Mouse (Mus musculus): ENCODE measurements around the gene Col4a1. TPM values are rescaled to one million over a fixed set of nuclear protein-coding genes. Genes with fewer than 3 reads are reported as not detected.

The Col4a1 gene
- polyA plus RNA-seq, 1 experiment from 2014 or later: 368 TPM

DNA sequence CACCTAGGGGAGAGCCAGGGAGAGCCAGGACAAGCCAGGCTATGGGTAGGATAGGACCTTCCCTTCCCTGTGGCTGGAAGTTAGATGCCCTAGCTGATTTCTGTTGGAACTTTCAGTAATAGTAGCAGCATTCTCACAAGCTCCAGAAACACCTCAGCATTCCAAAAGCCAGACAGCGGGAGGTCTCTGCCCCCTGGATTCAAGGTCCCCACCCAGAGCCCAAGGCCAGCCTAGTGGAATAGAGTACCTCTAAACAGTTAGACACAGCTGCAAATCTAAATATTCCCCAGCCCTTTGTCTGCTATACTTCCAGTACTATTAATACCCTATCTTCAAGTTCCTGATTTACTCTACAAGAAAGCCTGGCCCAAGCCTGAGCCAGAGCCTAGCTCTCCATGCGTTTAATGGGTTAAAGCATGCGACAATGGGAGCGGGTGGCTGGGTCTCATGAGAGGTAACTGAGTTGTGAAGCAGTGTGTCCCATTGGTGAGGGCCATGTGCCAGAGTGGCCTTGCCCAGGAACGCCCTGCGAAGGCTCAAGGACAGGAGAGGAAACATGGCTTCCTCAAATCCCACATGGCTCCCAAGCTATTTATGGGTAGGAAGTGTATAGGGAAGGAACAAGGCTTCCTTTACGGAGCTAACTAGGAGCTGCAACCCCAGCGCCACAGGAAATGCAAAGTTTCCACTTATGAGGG is 15.3 kb downstream of the Col4a1 start:
- Histone ChIP-seq H3K27ac (ENCODE audit: low read length) (peak overlapping the region; percentile 89), H3K9me3 (ENCODE audit: control insufficient read depth, low read length) (no peaks in the 10 kb centered on the region), H3K4me3 (ENCODE audit: low read length) (no peak overlapping the region), H3K27me3 (ENCODE audit: control insufficient read depth, insufficient read depth, low read depth, low read length) (no peaks in the 10 kb centered on the region), H3K4me2 (ENCODE audit: low read depth, low read length) (no peak overlapping the region), H3K36me3 (ENCODE audit: control insufficient read depth, insufficient read depth, low read length) (no peaks in the 10 kb centered on the region), H3K9ac (ENCODE audit: low read length) (no peak overlapping the region), H3K4me1 (replicated peaks; ENCODE audit: control insufficient read depth, insufficient read depth, low read length) (peaks cover 54% of the 10 kb centered on the region)
- peak; percentile 37 for ATAC-seq (ENCODE audit: low read depth)
- 66% methylated on average over 8 of the region's 8 CpGs for WGBS

DNA sequence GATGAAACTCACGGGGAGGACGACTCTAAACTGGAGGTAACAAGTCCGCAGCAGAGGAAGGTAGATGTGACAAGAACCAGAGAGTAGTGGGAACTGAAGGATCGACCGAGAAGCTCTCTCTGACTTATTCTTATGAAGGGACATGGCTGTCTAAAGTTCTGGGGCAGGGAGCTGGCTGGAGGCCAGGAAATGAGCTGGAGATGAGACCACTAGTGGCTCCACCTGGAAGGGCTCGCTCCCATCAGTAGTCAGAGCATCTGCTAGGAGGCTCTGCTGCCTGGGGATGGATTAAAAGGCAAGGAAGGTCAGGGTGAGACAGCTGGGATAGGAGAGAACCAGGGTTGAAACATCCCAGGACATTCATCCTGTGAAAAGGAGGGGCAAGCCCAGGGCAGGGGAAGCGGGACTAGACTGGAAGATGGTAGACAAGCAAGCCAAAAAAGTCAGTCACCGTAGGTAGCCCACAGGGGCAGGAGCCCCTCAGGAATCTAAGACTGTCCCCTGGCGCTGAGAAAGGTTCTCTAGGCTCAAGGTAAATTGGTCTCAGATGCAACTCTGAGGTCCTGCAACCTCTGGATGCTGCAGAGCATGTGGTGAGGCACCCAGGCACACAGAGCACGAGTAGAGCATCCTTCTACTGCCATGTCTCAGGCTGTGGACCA is 16.2 kb downstream of the Col4a1 start:
- H3K9ac ChIP-seq (ENCODE audit: low read length): no peak overlapping the region
- no peak overlapping the region for H3K4me2 ChIP-seq (ENCODE audit: low read depth, low read length)
- H3K27me3 ChIP-seq (ENCODE audit: control insufficient read depth, insufficient read depth, low read depth, low read length): no peaks in the 10 kb centered on the region
- H3K4me1 ChIP-seq (replicated peaks; ENCODE audit: control insufficient read depth, insufficient read depth, low read length): peaks cover 54% of the 10 kb centered on the region
- ATAC-seq (ENCODE audit: low read depth): no peak
- WGBS: 81% methylated on average over 10 of the region's 10 CpGs
- H3K9me3 ChIP-seq (ENCODE audit: control insufficient read depth, low read length): no peaks in the 10 kb centered on the region
- no peaks in the 10 kb centered on the region for H3K36me3 ChIP-seq (ENCODE audit: control insufficient read depth, insufficient read depth, low read length)
- no peak overlapping the region for H3K27ac ChIP-seq (ENCODE audit: low read length)
- H3K4me3 ChIP-seq (ENCODE audit: low read length): no peak overlapping the region

DNA sequence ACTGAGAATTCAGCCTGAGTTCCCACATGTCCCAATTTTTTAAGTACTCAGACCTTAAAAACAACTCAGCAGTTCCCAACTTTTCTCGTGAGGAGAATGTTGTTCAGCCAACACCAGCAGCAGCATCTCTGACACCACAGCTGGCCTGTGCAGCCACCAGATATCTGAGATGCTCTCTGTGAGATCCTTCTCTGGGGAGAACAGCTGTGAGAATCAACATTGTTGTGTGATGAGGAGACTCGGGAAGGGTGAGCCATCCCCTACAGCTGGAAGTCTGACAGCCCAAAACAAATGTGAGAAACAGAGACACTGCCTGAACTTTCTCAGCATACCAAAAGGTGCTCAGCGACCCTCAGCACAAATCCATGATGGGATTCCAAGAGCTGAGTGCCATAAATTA is 20.0 kb downstream of the Col4a1 start:
- Histone ChIP-seq H3K9ac (ENCODE audit: low read length) (no peak overlapping the region), H3K36me3 (ENCODE audit: control insufficient read depth, insufficient read depth, low read length) (no peaks in the 10 kb centered on the region), H3K27ac (ENCODE audit: low read length) (no peak overlapping the region), H3K9me3 (ENCODE audit: control insufficient read depth, low read length) (no peaks in the 10 kb centered on the region), H3K4me1 (replicated peaks; ENCODE audit: control insufficient read depth, insufficient read depth, low read length) (peaks cover 40% of the 10 kb centered on the region), H3K4me2 (ENCODE audit: low read depth, low read length) (no peak overlapping the region), H3K27me3 (ENCODE audit: control insufficient read depth, insufficient read depth, low read depth, low read length) (no peaks in the 10 kb centered on the region), H3K4me3 (ENCODE audit: low read length) (no peak overlapping the region)
- ATAC-seq (ENCODE audit: low read depth): no peak
- 40% methylated on average over 3 of the region's 3 CpGs for WGBS

DNA sequence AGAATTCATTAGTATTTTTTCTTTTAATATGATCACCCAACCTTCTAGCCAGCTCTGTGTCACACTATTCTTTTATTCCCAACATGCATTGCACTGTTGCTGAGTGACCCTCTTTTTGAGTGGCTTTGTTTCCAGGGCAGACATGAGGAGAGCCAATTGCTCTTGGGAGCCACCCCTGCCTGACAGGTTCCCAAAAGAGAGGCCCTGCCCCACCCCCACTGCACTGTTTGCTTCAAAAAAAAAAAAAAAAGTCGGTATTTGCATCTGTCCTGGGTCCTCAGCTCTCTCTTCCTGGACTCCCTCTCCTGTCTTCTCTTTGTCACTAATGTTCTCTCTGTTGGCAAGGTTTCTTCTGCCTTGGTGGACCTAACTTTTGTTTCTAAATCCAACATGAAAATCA is 22.1 kb downstream of the Col4a1 start:
- Histone ChIP-seq H3K4me2 (ENCODE audit: low read depth, low read length) (no peak overlapping the region), H3K4me3 (ENCODE audit: low read length) (no peak overlapping the region), H3K4me1 (replicated peaks; ENCODE audit: control insufficient read depth, insufficient read depth, low read length) (peaks cover 24% of the 10 kb centered on the region), H3K27me3 (ENCODE audit: control insufficient read depth, insufficient read depth, low read depth, low read length) (no peaks in the 10 kb centered on the region), H3K36me3 (ENCODE audit: control insufficient read depth, insufficient read depth, low read length) (no peaks in the 10 kb centered on the region), H3K9me3 (ENCODE audit: control insufficient read depth, low read length) (no peaks in the 10 kb centered on the region), H3K27ac (ENCODE audit: low read length) (peak overlapping the region; percentile 15), H3K9ac (ENCODE audit: low read length) (no peak overlapping the region)
- WGBS: 5% methylated on average over 1 of the region's 1 CpGs
- ATAC-seq (ENCODE audit: low read depth): peak; percentile 39; the same call in 1 of the 2 replicates

DNA sequence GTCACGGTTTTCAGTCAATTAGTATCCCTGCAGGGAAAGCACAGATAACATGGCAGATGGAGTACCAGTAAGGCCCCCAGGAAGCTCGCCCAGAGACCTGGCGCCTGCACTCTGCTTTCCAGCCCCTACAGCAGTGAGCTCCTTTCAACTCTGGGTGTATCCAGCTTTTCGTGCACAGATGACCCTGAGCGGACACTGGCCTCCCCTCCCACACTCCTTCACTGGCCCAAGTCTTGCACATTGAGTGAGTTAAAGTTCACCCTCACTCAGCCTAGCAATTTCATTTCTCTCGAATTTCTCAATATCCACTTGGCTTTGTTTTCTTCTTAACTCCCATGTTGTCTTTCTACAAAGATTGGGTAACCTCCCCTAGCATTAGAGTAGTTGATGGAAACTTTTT is 24.3 kb downstream of the Col4a1 start:
- H3K9me3 ChIP-seq (ENCODE audit: control insufficient read depth, low read length): no peaks in the 10 kb centered on the region
- H3K27me3 ChIP-seq (ENCODE audit: control insufficient read depth, insufficient read depth, low read depth, low read length): no peaks in the 10 kb centered on the region
- H3K4me1 ChIP-seq (replicated peaks; ENCODE audit: control insufficient read depth, insufficient read depth, low read length): peaks cover 36% of the 10 kb centered on the region
- H3K9ac ChIP-seq (ENCODE audit: low read length): no peak overlapping the region
- WGBS: 66% methylated on average over 6 of the region's 6 CpGs
- H3K4me3 ChIP-seq (ENCODE audit: low read length): no peak overlapping the region
- peak overlapping the region; percentile 12; the same call in 1 of the 2 replicates for H3K27ac ChIP-seq (ENCODE audit: low read length)
- no peaks in the 10 kb centered on the region for H3K36me3 ChIP-seq (ENCODE audit: control insufficient read depth, insufficient read depth, low read length)
- no peak for ATAC-seq (ENCODE audit: low read depth)
- no peak overlapping the region for H3K4me2 ChIP-seq (ENCODE audit: low read depth, low read length)

DNA sequence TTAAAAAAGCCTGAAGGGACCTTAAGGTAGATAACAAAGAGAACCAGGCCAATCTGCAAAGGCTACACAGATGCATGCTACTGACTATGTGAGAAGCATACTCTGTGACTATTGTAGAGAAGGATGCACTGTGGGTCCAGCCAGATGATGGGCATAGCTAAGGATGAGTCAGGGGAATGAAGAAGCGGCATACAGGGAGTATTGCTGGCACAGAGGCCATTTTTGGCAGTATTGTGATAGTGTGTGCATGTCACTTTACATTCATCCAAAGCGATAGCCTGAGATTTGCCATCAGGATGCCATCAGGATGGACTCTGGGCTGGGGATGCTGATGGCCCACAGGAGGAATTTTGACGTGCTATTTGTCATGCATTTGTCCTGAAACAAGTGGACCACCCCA is 25.5 kb downstream of the Col4a1 start:
- 80% methylated on average over 3 of the region's 3 CpGs for WGBS
- Histone ChIP-seq H3K4me3 (ENCODE audit: low read length) (no peak overlapping the region), H3K27ac (ENCODE audit: low read length) (no peak overlapping the region), H3K9me3 (ENCODE audit: control insufficient read depth, low read length) (no peaks in the 10 kb centered on the region), H3K27me3 (ENCODE audit: control insufficient read depth, insufficient read depth, low read depth, low read length) (no peaks in the 10 kb centered on the region), H3K4me2 (ENCODE audit: low read depth, low read length) (no peak overlapping the region), H3K4me1 (replicated peaks; ENCODE audit: control insufficient read depth, insufficient read depth, low read length) (peaks cover 47% of the 10 kb centered on the region), H3K9ac (ENCODE audit: low read length) (no peak overlapping the region), H3K36me3 (ENCODE audit: control insufficient read depth, insufficient read depth, low read length) (no peaks in the 10 kb centered on the region)
- ATAC-seq (ENCODE audit: low read depth): no peak

DNA sequence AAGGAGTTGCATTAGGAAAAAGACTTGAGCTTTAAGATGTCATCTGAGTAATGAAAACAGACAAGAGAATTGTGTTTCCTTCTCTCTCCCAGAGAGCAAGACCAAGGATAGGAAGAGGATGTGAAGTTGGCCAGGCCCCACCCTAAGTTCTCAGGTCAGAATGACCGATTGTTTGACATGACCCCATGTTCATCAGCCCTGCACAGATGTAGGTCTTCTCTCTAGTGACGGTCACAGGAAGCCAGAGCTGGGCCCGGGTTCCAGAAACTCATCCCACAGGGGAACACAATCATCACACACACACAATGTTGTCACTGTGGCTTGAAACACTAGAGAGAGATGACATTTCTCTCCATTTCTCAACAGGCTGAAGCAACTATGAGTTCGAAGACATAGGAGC is 27.2 kb downstream of the Col4a1 start:
- Histone ChIP-seq H3K36me3 (ENCODE audit: control insufficient read depth, insufficient read depth, low read length) (peaks cover 3% of the 10 kb centered on the region), H3K4me2 (ENCODE audit: low read depth, low read length) (no peak overlapping the region), H3K9me3 (ENCODE audit: control insufficient read depth, low read length) (no peaks in the 10 kb centered on the region), H3K27me3 (ENCODE audit: control insufficient read depth, insufficient read depth, low read depth, low read length) (no peaks in the 10 kb centered on the region), H3K4me1 (replicated peaks; ENCODE audit: control insufficient read depth, insufficient read depth, low read length) (peaks cover 55% of the 10 kb centered on the region), H3K27ac (ENCODE audit: low read length) (no peak overlapping the region), H3K4me3 (ENCODE audit: low read length) (no peak overlapping the region), H3K9ac (ENCODE audit: low read length) (no peak overlapping the region)
- WGBS: 40% methylated on average over 4 of the region's 4 CpGs
- no peak for ATAC-seq (ENCODE audit: low read depth)

DNA sequence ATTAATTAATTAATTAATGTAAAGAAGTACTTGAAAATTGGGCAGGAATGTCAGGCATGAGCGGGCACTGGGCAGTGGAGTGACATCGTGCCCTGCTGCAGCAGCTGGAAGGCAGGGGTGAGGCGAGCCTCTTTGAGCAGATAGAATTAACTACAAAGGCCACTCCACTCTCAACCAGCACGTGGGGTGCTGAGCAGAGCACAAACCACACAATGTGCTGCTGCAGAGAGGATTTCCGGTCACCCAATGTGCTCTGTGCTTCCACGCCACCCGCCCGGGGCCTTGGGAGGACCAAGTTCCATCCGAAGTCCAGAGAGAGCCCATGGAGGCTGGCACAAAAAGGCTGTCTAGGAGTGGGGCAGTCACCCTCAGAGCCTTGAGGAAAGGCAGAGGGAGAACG is 29.4 kb downstream of the Col4a1 start:
- 53% methylated on average over 10 of the region's 10 CpGs for WGBS
- Histone ChIP-seq H3K27ac (ENCODE audit: low read length) (peak overlapping the region; percentile 21), H3K4me3 (ENCODE audit: low read length) (no peak overlapping the region), H3K4me2 (ENCODE audit: low read depth, low read length) (no peak overlapping the region), H3K9ac (ENCODE audit: low read length) (no peak overlapping the region), H3K9me3 (ENCODE audit: control insufficient read depth, low read length) (no peaks in the 10 kb centered on the region), H3K36me3 (ENCODE audit: control insufficient read depth, insufficient read depth, low read length) (peaks cover 3% of the 10 kb centered on the region), H3K4me1 (replicated peaks; ENCODE audit: control insufficient read depth, insufficient read depth, low read length) (peaks cover 63% of the 10 kb centered on the region), H3K27me3 (ENCODE audit: control insufficient read depth, insufficient read depth, low read depth, low read length) (no peaks in the 10 kb centered on the region)
- ATAC-seq (ENCODE audit: low read depth): no peak

DNA sequence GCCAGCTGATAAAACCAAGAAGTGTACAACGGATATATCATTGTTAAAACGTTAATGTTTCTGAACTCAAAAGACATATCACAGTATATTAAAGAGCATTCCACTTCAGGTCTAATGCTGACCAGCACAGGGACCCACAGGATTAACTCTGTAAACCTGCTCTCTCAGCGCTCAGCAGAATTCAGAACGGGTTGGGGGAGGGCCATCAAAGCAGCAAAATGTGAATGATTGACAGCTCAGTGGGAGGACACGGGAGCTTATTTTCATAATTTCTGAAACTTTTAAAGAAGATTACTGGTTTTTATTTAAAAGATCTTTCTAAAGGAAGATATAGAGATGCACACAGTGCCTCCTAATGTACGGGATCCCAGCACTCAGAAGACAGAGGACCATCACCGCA is 29.9 kb downstream of the Col4a1 start:
- Histone ChIP-seq H3K27me3 (ENCODE audit: control insufficient read depth, insufficient read depth, low read depth, low read length) (no peaks in the 10 kb centered on the region), H3K9ac (ENCODE audit: low read length) (no peak overlapping the region), H3K4me3 (ENCODE audit: low read length) (no peak overlapping the region), H3K4me1 (replicated peaks; ENCODE audit: control insufficient read depth, insufficient read depth, low read length) (peaks cover 66% of the 10 kb centered on the region), H3K9me3 (ENCODE audit: control insufficient read depth, low read length) (no peaks in the 10 kb centered on the region), H3K36me3 (ENCODE audit: control insufficient read depth, insufficient read depth, low read length) (peaks cover 3% of the 10 kb centered on the region), H3K4me2 (ENCODE audit: low read depth, low read length) (no peak overlapping the region), H3K27ac (ENCODE audit: low read length) (no peak overlapping the region)
- ATAC-seq (ENCODE audit: low read depth): no peak
- WGBS: 69% methylated on average over 7 of the region's 7 CpGs

Measured in lung, embryonic 16.5 days (tissue).